Mouse (Mus musculus): ENCODE measurements around the gene Imp3.
"Not testable (repeated sequence)": the region's sequence is repeated elsewhere in the genome, so short reads cannot be mapped to it uniquely, and the experiment has no call there.

Gene Imp3

DNA sequence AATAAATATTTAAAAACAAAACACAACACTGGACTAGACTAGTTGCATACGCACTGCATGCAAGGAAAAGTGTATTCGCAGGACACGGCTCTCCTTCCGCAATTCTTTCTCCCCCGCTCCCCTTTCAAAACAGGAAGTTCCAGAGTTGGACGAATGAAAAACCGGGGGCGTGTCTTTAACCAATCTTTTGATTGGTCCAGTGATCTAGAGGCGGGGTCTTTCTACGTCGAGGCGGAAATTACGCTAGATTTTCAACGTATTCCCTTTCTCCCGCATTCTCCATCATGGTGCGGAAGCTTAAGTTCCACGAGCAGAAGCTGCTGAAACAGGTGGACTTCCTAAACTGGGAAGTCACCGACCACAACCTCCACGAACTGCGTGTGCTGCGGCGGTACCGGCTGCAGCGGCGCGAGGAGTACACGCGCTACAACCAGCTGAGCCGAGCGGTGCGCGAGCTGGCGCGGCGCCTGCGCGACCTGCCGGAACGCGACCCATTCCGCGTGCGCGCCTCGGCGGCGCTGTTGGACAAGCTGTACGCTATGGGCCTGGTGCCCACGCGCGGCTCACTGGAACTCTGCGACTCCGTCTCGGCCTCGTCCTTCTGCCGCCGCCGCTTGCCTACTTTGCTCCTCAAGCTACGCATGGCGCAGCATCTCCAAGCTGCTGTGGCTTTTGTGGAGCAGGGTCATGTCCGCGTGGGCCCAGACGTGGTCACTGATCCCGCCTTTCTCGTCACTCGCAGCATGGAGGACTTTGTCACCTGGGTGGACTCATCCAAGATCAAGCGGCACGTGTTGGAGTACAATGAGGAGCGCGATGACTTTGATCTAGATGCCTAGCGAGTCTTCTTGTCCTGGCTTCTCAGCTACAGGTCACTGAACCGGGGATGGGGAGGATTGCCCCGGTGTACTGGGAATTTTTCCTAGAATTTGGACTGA, at the start of gene Imp3:
Imp3 (plus strand) TSS at position 253 of the 938 bp plus-strand sequence.
- peak; percentile 91 for DNase-seq (ENCODE audit: low read depth)

DNA sequence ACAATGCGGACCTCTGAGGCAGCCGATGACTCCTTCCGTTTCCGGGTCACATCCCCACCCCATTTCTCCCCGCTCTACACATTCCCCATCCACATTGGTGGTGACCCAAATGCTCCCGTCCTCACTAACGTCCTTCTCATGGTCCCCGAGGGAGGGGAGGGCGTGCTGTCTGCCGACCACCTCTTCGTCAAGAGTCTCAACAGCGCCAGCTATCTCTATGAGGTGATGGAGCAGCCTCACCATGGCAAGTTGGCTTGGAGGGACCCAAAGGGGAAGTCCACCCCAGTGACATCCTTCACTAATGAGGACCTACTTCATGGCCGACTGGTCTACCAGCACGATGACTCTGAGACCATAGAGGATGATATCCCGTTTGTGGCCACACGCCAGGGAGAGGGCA, 49.7 kb upstream of the Imp3 start:
- no peak for DNase-seq (ENCODE audit: low read depth)

DNA sequence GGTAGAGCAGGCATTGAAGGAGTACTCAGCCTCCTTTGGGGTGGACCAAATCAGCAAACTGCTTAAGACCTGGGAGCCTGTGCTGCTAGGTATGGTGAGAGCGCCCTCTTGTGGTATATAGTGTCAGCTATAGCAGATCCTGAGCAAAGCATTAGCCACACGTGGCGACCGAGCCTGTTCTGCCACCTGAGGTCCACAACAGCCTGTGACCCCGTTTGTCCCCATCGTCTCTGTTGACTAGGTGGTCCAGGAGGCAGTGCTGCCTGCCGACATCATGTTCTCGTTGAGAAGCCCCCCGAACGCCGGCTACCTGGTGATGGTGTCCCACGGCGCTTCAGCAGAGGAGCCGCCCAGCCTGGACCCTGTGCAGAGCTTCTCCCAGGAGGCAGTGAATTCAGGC, 47.5 kb upstream of the Imp3 start:
- DNase-seq (ENCODE audit: low read depth) = no peak

DNA sequence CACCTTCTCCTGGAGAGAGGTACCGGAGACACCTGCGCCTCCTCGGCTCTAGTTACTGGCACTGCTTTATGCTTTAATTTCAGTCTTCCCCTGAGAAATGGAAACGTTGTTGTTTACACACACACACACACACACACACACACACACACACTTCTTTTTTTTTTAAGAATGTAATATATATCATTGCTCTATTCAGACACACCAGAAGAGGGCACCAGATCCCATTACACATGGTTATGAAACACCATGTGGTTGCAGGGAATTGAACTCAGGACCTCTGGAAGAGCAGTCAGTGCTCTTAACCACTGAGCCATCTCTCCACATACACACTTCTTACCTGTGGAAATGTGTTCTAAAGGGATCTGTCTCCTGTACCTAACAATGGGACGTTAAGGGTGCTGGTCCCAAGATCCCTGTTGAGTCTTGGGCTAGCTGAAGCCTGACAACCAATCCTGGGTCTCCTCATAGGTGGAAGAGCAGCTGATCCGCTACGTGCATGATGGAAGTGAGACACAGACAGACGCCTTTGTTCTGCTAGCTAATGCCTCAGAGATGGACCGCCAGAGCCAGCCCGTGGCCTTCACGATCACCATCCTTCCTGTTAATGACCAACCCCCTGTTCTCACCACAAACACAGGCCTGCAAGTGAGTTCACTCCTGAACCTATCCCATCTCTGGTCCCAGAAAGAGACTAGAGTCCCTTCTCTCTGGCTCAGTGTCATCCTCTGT, 46.6 kb upstream of the Imp3 start:
- DNase-seq (ENCODE audit: low read depth) = no peak

DNA sequence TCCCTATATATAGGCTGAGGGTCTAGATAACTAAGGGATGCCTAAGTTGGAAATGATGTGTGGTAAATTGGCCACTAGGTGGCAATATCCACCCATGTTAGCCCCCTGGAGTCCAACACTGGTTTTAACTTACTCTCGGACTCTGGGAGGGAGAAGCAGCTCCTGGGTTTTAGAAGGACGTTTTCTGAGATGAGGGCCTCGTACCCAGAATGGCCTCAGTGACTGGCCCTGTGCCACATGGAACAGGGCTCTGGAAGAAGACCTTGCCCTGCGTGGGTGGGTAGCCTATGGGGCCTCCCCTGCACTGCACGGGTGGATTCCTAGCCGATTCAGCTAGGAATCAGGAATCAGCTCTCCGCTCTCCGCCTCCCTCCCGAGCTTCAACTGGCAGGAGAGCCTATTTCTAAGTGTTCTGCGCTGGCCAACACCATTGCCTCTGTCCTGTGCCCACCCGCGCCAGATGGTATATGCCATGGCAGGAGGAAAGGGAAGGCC, 45.7 kb upstream of the Imp3 start:
- DNase-seq (ENCODE audit: low read depth) = no peak

DNA sequence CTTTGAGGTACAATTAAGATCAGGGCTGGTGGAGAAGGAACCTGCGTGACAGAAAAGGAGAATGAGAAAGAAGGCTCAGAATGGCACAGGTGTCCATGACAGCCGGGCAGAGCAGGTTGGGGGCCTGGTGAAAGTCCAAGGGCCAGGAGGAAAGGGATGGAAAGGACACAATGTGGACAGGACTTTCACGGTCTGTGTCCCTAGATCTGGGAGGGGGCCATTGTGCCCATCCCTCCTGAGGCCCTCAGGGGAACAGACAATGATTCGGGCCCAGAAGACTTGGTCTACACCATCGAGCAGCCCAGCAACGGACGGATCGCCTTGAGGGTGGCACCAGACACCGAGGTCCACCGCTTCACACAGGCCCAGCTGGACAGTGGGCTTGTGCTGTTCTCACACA, 45.2 kb upstream of the Imp3 start:
- no peak for DNase-seq (ENCODE audit: low read depth)

DNA sequence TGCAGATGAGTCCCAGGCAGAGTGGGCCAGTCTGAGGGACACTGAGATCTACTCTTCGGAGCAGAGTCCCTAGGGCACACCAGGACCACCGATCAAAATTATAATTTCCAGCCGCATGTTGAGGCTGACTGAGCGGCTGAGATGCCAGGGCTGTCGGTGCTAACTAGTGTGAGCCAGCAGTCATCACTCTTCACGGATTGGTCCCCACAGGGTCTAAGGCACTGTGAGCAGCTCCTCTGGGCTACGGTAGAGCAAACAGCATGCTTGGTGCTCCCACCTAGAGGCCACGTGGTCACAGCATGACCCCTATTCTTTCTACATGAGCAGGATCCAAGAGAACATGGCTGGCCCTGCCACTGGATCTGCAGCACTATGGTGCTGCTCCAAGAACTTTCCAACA, 44.0 kb upstream of the Imp3 start:
- no peak for DNase-seq (ENCODE audit: low read depth)

DNA sequence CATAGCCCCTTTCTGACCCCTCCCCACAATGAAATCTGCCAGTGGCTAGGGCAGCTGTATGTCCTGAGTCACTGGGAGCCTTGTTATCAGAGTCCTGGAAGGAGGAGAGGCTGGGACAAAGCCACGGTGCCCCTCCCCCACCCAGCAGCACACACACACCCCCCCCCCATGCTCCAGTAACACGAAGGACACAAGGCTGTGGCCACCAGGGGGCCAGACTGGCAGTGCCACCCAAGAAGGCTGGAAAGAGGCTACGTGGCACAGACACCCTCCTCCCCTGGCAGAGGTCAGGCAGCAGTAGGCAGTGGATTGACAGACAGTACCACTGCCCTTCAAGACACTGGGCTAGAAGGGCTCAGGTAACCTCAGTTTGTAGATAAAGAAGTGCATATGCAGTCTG, 43.3 kb upstream of the Imp3 start:
- DNase-seq (ENCODE audit: low read depth) = no peak

DNA sequence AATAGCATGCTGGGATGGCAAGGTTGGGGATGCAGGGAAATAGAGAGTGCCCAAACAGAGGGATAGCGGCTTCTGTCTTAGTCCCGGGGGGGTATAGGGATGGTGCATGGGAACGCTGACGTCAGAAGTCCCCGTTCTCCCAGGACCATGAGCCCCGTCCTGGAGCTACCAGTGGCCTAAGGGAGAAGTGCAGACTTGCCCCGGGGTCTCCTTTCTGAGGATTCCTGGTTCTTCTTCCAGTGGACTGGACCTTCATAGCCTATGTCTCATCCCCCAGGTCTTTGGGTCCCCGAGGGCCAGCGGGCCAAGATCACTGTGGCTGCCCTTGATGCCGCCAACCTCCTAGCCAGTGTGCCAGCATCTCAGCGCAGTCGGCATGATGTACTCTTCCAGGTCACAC, 40.5 kb upstream of the Imp3 start:
- DNase-seq (ENCODE audit: low read depth) = no peak

DNA sequence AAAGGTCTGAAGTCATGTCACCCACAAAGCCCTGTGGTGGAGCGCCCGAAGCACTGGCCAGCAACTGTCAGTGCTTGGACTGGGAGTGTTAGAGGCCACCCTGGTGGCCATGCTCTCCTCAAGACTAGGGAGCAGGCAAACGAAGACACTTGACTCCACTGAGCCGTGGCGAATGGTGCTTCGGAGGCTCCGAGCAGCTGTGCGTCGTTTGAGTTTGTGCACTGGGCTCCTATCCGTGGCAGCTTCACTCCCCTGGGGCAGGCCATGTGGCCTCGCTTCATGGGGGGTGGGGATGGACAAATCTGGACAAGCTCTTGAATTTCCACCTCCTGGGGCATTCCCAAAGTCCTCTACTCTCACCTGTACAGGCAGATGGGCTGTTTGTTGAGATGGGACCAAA, 37.9 kb upstream of the Imp3 start:
- DNase-seq (ENCODE audit: low read depth) = no peak

DNA sequence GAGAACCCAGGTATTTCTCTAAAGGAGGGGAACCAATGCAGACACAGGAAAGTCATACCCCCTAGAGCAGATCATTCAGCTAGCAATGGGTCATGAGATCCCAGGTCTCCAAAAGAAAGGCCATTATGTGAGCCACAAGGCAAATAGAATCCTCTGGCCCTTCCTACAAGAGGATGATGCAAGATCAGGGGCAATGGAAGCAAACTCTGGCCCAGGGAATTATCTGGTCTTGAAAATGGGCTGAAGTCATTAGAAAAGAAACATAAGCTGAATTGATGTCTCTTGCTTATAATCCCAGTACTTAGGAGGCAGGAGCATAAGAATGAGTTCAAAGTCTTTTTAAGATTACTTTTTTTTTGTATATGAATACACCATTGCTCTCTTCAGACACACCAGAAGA, 37.2 kb upstream of the Imp3 start:
- no peak for DNase-seq (ENCODE audit: low read depth)

DNA sequence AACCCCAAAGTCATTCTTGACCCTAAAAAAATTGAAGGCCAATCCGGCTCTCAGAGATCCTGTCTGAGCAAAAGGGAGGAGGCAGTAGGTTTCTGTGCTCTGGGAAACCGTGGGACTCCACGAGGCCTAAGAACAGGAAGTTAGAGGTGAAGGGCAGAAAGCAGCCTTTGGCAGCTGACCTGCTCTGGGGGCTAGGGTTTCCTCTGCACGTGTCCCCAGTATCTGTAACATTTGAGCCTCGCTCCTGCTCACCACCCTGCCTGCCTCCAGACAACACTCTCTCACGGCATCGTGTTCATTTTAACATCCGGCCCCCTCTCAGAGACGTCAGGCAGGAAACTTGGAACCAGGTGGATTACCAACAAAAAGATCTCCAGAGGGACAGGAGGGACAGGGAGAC, 36.7 kb upstream of the Imp3 start:
- DNase-seq (ENCODE audit: low read depth) = no peak

DNA sequence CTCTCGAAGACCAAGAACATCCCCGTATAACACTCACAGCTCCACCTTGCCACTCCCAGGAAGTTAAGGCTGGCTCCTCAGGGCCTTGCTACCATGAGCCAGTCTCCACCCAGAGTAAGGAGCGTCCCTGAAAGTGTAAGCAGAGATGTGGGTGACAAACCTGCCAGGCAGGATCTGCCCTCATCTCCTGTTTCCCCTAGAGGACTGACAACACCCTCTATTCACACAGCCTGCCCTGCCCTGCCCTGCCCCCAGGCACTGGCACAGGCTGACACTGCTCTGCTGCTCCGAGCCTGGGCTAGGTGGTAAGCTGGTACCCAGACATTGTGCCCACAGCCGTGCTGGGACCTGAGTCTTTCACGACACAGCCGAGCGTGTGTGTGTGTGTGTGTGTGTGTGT, 36.1 kb upstream of the Imp3 start:
- DNase-seq (ENCODE audit: low read depth) = no peak

DNA sequence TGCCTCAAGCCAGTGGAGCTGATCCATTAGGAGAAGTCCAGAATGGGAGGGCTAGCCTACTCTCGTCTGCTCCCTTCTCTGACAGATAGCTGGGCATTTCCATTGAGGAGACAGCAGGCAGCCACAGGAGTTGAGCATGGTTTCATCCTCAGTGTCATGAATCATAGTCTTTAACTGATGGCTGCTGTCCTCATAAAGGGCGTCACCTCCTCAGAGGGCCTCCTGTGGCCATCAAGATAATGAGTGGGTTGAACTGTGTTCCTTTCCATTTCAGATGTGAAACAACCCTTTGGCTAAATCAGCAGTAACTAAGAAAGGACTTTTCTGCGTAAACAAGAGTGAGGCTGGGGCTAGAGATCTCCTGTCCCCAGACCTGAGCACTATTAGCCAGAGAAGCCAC, 33.6 kb upstream of the Imp3 start:
- no peak for DNase-seq (ENCODE audit: low read depth)

DNA sequence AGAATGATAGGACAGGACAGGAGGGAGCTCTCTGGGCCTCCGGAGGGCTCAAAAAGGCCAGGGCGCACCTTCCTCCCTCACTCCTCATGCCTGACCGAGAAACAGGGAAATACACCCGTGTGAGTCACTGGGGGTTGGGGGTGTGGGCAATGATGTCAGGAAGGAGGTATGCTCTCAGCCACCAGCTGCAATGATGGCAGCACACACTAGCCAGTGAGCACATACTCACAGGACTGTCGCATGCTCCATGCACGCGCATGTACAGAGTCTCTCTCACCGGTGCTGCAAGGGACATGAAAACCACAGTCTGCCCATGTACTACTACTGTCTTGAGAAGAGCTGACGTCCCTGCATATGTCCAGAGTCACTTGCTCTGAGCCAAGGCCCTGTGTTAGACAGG, 29.7 kb upstream of the Imp3 start:
- no peak for DNase-seq (ENCODE audit: low read depth)

DNA sequence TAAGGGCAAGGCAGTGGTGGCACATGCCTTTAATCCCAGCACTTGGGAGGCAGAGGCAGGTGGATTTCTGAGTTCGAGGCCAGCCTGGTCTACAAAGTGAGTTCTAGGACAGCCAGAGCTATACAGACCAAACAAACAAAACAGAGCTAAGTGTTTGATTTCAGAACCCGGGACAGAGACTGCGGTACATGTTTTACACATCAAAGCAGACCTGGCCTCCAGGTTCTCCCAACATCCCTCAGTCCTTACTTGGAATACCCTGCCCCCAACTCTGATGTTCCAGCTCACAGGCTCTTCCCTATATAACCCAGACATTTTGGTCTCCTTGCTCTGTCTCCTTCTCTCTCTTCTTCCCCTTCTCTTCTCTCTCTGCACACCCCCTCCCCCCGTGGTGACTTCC, 27.3 kb upstream of the Imp3 start:
- DNase-seq (ENCODE audit: low read depth) = not testable (repeated sequence)

DNA sequence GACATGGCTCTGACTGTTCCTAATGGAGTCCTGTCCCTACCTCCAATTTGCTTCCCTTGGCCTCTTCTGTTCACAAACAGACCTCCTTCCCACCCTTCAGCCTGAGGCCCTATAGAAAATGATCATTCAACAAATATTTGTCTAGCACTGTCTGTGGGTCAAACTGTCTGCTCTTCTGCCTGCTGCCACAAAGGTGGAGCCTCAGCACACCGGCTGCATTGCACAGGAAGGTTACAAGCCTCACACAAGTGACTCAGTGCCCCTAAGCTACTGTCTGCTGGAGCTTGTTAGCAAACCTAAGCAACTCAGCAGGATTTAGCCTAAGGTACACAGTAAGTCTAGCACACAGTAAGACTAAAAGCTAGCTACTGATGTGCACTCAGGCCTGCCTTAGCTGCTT, 26.3 kb upstream of the Imp3 start:
- DNase-seq (ENCODE audit: low read depth) = no peak

DNA sequence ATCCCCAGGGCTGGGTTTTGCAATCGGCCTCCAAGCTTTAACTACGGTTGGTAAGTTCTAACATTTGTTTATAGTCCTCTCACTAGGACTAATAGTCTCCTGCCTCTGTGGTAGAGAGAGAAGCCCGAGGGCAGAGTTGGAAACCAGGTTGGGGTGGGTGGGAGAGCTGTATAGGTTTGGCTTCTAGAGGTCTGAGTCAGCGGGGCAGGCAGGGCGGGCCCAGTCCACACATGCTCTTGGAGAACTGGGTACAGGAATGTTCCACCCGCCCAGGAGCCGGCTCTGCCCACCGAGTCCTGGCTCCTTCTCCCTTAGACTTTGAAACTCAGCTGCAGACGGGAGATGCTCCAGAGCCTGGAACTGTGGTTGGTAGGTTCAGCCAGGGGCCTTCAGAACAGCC, 23.3 kb upstream of the Imp3 start:
- peak; percentile 80 for DNase-seq (ENCODE audit: low read depth)

DNA sequence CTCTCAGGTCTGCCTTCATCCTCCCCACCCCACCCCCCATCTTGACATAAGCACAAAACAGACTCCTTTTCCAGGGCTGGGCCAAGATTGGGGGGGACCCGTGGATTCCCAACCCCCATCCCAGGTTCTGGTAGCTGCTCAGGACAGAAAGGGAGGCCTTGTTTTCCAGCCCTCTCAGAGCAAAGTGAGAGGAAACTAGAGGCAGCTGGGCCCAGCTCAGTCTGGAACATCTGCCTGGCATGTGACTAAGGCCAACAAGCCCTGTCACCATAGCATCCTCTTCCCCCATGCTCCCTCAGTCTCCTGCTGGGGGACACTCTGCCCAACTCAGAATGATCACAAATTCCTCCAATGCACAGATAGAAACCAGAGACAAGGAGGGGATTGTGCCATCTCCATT, 22.2 kb upstream of the Imp3 start:
- no peak for DNase-seq (ENCODE audit: low read depth)

DNA sequence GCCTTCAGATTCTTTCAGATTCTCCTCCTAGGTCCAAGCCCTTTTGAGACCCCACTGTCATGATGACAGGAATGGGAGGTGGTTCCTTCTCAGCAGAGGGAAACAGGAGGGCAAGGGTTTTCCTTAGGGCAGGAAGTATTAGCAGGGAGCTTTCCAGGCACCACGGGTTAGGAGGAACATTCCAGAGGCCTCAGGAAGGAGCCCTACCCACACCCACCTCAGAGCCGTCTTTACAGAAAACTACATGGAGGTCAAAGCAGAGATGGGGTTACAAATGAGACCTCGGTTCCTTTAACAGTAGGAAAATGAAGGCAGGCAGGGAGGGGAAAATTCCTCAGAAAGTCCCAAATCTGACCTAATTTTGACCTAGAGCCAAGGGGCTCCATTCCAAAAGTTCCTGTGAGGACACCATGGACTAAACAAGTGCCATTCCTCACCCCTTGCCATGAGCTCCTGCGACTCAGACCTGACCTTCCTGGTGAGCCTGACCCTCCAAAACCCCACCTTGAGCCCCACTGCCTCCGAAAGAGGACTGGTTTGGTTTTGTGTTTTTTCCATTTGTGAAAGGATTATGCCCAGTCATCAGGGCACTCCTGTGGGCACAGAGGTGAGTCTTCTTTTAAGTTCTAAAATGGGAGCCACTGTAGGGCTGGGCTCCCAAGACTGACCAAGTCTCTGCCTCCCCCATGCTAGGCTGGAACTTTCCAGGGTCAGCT, 21.4 kb upstream of the Imp3 start:
- no peak for DNase-seq (ENCODE audit: low read depth)

DNA sequence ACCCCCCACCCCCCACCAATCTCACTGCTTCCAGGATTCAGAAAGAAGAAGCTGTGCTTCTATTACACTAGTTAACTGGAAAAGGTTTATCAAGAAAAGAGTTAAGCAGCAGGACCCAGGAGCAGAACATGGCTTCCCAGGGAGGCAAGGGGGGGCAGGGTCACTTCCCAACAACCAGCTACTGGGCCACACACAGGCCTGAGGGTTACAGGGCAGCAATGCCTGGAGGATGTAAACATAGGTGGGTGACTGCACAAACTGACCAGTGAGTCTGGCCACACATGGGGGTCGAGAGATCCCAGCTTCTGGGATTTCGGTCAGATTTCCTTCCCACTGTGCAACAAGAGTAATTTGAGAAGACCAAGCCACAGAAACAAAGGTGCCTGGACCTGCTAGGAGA, 20.1 kb upstream of the Imp3 start:
- DNase-seq (ENCODE audit: low read depth) = no peak

DNA sequence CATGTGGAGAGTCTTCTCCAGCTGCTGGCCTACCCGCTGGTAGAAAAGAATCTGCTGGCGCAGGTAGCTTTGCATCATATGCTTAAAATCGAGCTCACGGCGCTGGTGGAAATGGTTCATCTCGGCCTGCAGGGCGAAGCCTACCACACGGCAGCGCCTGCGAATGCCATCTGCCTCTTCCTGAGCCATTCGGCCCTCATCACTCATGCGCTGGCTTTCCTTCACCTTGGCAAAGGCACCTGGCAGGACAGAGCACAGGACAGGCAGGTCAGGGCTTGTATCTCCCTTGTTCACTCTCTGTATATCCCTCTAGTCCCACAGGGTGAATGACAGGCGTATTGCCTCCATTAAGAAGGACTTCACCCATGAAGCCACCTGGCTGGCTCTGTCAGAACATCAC, 18.8 kb upstream of the Imp3 start:
- DNase-seq (ENCODE audit: low read depth) = no peak

DNA sequence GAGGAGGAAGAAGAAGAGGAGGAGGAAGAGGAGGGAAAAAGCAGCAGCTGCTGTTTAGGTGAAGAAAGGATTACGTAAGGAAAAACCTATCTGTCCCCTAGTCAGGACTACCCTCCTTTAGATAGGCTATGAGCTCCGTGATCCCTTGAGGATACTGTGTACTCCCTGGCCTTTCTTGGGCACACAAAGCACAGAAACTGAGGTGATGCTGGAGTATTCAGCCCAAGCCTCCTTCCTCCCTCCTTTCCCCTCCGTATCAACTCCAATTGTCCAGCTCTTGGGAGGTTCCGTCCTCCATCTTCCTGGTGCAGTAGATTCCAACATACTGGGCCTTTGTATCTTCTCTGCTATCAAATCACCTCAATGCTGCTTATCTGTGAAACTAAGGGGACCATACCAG, 14.5 kb upstream of the Imp3 start:
- DNase-seq (ENCODE audit: low read depth) = no peak
